Mouse (Mus musculus): ENCODE results near the gene Ndufa10. TPM values are rescaled to one million over a fixed set of nuclear protein-coding genes. Genes with fewer than 3 reads are reported as not detected.
A peak's percentile ranks its signal among the peaks of the same experiment; 100 is the strongest.

Ndufa10 gene
- total and polyA plus RNA-seq, 2 experiments from 2014 or later: 168 to 329 TPM

DNA sequence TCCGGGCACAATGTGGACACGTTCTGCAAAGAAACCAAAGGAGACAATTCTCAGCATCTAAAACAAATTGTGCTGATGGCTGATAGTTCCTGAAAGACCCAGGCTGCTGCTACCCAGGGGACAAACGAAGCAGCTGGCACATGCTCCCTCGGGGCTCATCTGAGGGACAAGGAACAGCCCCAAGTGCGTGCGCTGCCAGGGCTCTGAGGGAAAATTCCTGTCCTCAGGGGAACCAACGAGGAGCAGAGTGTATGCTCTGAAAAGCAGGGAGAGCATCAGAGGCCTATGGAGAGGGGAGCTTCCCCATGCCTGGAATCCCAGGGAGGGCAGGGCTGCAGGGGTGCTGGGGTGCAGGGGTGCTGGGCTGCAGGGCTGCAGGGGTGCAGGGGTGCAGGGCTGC, 48.9 kb downstream of the Ndufa10 start:
- no peak for TF ChIP-seq CTCF (IDR thresholded peaks at IDR 0.05)
- DNase-seq (ENCODE audit: low spot score): peak; percentile 21
- no peak for ATAC-seq (ENCODE audit: low FRiP score)

DNA sequence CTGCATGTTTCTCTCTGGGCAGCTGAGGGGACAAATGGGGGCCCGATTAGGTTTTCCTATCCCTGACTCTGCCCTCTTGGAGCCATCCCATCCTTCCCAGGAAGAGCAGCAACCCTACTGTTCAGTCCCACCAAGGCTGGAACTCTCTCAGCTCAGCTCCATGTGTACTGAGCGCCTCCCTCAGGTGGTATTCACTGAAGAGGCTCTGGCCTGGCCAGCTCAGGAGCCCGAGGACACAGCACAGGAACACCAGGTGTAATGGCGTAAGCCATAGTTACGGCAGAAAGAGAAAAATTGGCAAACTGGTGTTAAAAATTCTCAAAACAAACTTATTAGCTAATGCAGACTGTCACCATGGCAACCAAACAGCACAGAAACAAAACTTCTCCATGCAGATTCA, 68.5 kb downstream of the Ndufa10 start:
- Histone ChIP-seq H3K9ac (replicated peaks; ENCODE audit: low read length, poor library complexity, severe bottlenecking) (no peak overlapping the region), H3K4me2 (ENCODE audit: low read depth, low read length, poor library complexity, severe bottlenecking) (no peak overlapping the region), H3K36me3 (ENCODE audit: insufficient read depth, low read length) (no peaks in the 10 kb centered on the region), H3K27me3 (ENCODE audit: insufficient read depth, low read length) (no peaks in the 10 kb centered on the region), H3K9me3 (ENCODE audit: low read length) (no peaks in the 10 kb centered on the region), H3K4me1 (ENCODE audit: insufficient read depth, low read length) (no peaks in the 10 kb centered on the region), H3K4me3 (ENCODE audit: low read depth, low read length) (no peak overlapping the region), H3K27ac (ENCODE audit: low read depth, low read length) (no peak overlapping the region)
- peak; percentile 63 for TF ChIP-seq CTCF (IDR thresholded peaks at IDR 0.05)
- DNase-seq (ENCODE audit: low spot score) (peak; percentile 35), ATAC-seq (ENCODE audit: low FRiP score) (no peak)
- 63% methylated on average over 5 of the region's 5 CpGs for WGBS

More for the DNA sequence above, 48.9 kb downstream of the Ndufa10 start:
- Histone ChIP-seq H3K9ac (replicated peaks; ENCODE audit: low read length, poor library complexity, severe bottlenecking) (peak overlapping the region; percentile 19; the same call in 1 of the 2 replicates), H3K9me3 (ENCODE audit: low read length) (no peaks in the 10 kb centered on the region), H3K4me3 (ENCODE audit: low read depth, low read length) (no peak overlapping the region), H3K27me3 (ENCODE audit: insufficient read depth, low read length) (no peaks in the 10 kb centered on the region), H3K4me1 (ENCODE audit: insufficient read depth, low read length) (no peaks in the 10 kb centered on the region), H3K36me3 (ENCODE audit: insufficient read depth, low read length) (no peaks in the 10 kb centered on the region), H3K27ac (ENCODE audit: low read depth, low read length) (no peak overlapping the region), H3K4me2 (ENCODE audit: low read depth, low read length, poor library complexity, severe bottlenecking) (no peak overlapping the region)
- WGBS: 49% methylated on average over 7 of the region's 7 CpGs

DNA sequence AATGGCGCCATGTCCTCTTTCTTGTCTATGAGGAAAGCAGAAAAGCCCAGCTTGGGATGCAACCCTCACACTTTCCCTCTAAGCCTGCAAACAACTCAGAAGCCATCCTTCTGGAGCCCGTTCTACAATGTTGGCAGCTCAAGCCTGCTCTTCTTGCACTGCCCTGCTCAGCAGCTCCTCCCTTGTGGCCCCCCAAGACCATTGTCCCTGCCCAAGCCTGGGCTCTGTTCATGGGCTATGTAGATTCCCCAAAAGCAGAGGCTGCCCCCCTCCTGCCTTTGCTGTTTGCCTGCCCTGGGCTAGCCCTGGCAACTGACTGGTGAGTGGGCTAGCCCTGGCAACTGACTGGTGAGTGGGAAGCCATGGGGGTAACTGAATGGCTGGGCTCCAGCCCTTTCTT, 73.1 kb downstream of the Ndufa10 start:
- H3K4me2 ChIP-seq (ENCODE audit: low read depth, low read length, poor library complexity, severe bottlenecking): no peak overlapping the region
- H3K36me3 ChIP-seq (ENCODE audit: insufficient read depth, low read length): no peaks in the 10 kb centered on the region
- no peak for TF ChIP-seq CTCF (IDR thresholded peaks at IDR 0.05)
- ATAC-seq (ENCODE audit: low FRiP score): no peak
- no peaks in the 10 kb centered on the region for H3K27me3 ChIP-seq (ENCODE audit: insufficient read depth, low read length)
- H3K27ac ChIP-seq (ENCODE audit: low read depth, low read length): no peak overlapping the region
- H3K9ac ChIP-seq (replicated peaks; ENCODE audit: low read length, poor library complexity, severe bottlenecking): no peak overlapping the region
- DNase-seq (ENCODE audit: low spot score): no peak
- 87% methylated on average over 2 of the region's 2 CpGs for WGBS
- peaks cover 15% of the 10 kb centered on the region for H3K4me1 ChIP-seq (ENCODE audit: insufficient read depth, low read length)
- no peaks in the 10 kb centered on the region for H3K9me3 ChIP-seq (ENCODE audit: low read length)
- H3K4me3 ChIP-seq (ENCODE audit: low read depth, low read length): no peak overlapping the region

DNA sequence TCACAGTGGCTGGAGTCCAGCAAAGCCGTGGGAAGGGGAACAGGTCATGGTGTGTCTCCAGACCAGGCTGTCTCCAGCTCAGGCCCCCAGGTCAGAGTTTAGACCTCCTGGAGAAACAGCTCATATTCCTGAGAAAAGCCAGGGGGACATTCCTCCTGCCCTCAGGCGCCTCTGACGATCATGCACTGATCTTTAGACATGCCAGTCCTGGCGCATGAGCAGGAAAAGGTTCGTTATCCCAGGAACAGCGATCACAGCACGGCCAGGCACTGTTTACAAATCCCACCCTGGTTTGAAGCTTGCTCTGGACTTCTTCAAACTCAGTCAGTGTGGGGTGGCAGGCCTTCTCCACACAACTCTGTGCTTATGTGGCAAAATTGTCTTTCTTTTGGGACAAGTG, 75.1 kb downstream of the Ndufa10 start:
- no peak overlapping the region for H3K27ac ChIP-seq (ENCODE audit: low read depth, low read length)
- no peak for TF ChIP-seq CTCF (IDR thresholded peaks at IDR 0.05)
- DNase-seq (ENCODE audit: low spot score): no peak
- H3K27me3 ChIP-seq (ENCODE audit: insufficient read depth, low read length): no peaks in the 10 kb centered on the region
- H3K9ac ChIP-seq (replicated peaks; ENCODE audit: low read length, poor library complexity, severe bottlenecking): no peak overlapping the region
- no peaks in the 10 kb centered on the region for H3K36me3 ChIP-seq (ENCODE audit: insufficient read depth, low read length)
- WGBS: 58% methylated on average over 7 of the region's 7 CpGs
- H3K4me3 ChIP-seq (ENCODE audit: low read depth, low read length): no peak overlapping the region
- H3K4me1 ChIP-seq (ENCODE audit: insufficient read depth, low read length): peaks cover 15% of the 10 kb centered on the region
- no peak for ATAC-seq (ENCODE audit: low FRiP score)
- no peak overlapping the region for H3K4me2 ChIP-seq (ENCODE audit: low read depth, low read length, poor library complexity, severe bottlenecking)
- H3K9me3 ChIP-seq (ENCODE audit: low read length): no peaks in the 10 kb centered on the region

DNA sequence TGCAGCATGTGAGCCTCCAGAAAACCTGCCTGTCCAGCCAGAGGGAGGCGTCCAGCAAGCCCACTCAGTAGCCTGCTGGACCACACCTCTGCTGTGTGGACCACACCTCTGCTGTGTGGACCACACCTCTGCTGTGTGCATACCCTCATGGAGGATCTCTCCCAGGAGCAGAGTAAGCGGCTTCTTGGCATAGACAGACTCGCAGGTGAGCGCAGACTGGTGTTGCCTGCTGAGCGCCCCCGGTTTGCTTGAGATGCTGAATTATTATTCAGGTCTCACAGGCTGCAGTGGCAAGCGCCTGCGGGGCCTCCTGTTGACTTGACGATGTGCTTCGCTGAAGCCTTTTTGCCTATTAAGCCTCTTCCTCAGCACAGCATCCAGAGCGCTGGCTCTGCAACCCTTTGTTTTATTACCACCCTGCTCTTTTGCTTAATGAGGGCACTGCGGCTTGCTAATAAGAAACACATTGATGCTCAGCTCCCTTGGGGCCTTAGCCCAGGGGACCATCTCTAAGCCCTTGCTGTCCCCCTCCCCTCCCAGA, 76.1 kb downstream of the Ndufa10 start:
- Histone ChIP-seq H3K27ac (ENCODE audit: low read depth, low read length) (peak overlapping the region; percentile 44), H3K9me3 (ENCODE audit: low read length) (no peaks in the 10 kb centered on the region), H3K27me3 (ENCODE audit: insufficient read depth, low read length) (no peaks in the 10 kb centered on the region), H3K36me3 (ENCODE audit: insufficient read depth, low read length) (no peaks in the 10 kb centered on the region), H3K9ac (replicated peaks; ENCODE audit: low read length, poor library complexity, severe bottlenecking) (no peak overlapping the region), H3K4me3 (ENCODE audit: low read depth, low read length) (no peak overlapping the region), H3K4me1 (ENCODE audit: insufficient read depth, low read length) (peaks cover 15% of the 10 kb centered on the region), H3K4me2 (ENCODE audit: low read depth, low read length, poor library complexity, severe bottlenecking) (peak overlapping the region; percentile 7; the same call in 1 of the 2 replicates)
- no peak for TF ChIP-seq CTCF (IDR thresholded peaks at IDR 0.05)
- DNase-seq (ENCODE audit: low spot score): peak; percentile 67
- 5% methylated on average over 12 of the region's 12 CpGs for WGBS
- peak; percentile 58; the same call in 1 of the 2 replicates for ATAC-seq (ENCODE audit: low FRiP score)

DNA sequence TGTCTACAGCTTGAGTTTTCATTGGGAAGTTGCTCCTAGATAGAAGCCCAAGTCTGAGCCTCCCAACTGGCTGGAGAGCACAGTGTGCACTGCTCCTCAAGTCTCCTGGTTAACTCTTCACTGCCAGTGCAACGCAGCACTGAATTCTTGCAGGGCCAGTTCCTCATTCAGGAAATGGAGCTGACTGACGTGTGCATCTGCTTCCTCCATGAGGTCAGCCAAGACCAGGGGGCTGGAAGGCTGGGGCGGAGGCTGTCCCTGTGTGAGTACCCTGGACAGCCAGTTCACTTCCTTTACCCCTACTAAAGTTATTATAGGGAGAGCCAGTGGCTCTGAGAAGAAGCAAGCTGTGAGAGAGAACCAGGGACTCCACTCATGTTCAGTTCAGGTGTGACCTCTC, 79.4 kb downstream of the Ndufa10 start:
- 74% methylated on average over 3 of the region's 3 CpGs for WGBS
- peaks cover 15% of the 10 kb centered on the region for H3K4me1 ChIP-seq (ENCODE audit: insufficient read depth, low read length)
- DNase-seq (ENCODE audit: low spot score) (no peak), ATAC-seq (ENCODE audit: low FRiP score) (no peak)
- H3K27me3 ChIP-seq (ENCODE audit: insufficient read depth, low read length): no peaks in the 10 kb centered on the region
- no peaks in the 10 kb centered on the region for H3K36me3 ChIP-seq (ENCODE audit: insufficient read depth, low read length)
- TF ChIP-seq CTCF (IDR thresholded peaks at IDR 0.05): no peak
- no peak overlapping the region for H3K4me3 ChIP-seq (ENCODE audit: low read depth, low read length)
- H3K9me3 ChIP-seq (ENCODE audit: low read length): no peaks in the 10 kb centered on the region
- no peak overlapping the region for H3K4me2 ChIP-seq (ENCODE audit: low read depth, low read length, poor library complexity, severe bottlenecking)
- no peak overlapping the region for H3K9ac ChIP-seq (replicated peaks; ENCODE audit: low read length, poor library complexity, severe bottlenecking)
- H3K27ac ChIP-seq (ENCODE audit: low read depth, low read length): no peak overlapping the region

Measured in midbrain, postnatal 0 days (tissue).